Mouse (Mus musculus): ENCODE data around the gene Lmbrd2. TPM values are rescaled to one million over a fixed set of nuclear protein-coding genes. Genes with fewer than 3 reads are reported as not detected.

The Lmbrd2 gene
- total RNA-seq, 2 experiments from 2014 or later: 23.1 to 24.5 TPM

Other genes starting within 250 kb of the Lmbrd2 start
- gene Ranbp3l, start 172.6 kb upstream of the Lmbrd2 start, total RNA-seq (2021): under 1 TPM; 0.20 to 0.78 TPM
- gene Nadk2, start 69.3 kb upstream of the Lmbrd2 start, total RNA-seq (2021): 10 to 100 TPM; 90.3 to 90.6 TPM
- 10 to 100 TPM; 12.0 to 14.6 TPM for gene Skp2, start 14.9 kb downstream of the Lmbrd2 start, total RNA-seq (2021)
- 1 to 10 TPM in 1 of 2 experiments, under 1 TPM in 1; 0.56 to 1.2 TPM for gene Ugt3a1, start 136.3 kb downstream of the Lmbrd2 start, total RNA-seq (2021)
- gene Ugt3a2, start 195.0 kb downstream of the Lmbrd2 start, total RNA-seq (2021): 1 to 10 TPM; 2.5 to 2.6 TPM